Mouse (Mus musculus) small intestine, adult 2 months (tissue): ENCODE results near the gene Cacna1c. TPM values are rescaled to one million over a fixed set of nuclear protein-coding genes. Genes with fewer than 3 reads are reported as not detected.

Source experiments
- H3K27ac ChIP-seq: fragments of 200-500 bp; 2 replicates; pipeline ENCODE4 v1.5.1; 2012; ENCODE audit warnings: low read depth, low read length, control low read depth, inconsistent platforms; ENCODE audit not compliant: insufficient read depth
- H3K27me3 ChIP-seq: fragments of 200-500 bp; 2 replicates; pipeline ENCODE4 v1.6.1; 2012; ENCODE audit warnings: mild to moderate bottlenecking, moderate library complexity, low read length, inconsistent platforms; ENCODE audit not compliant: control insufficient read depth, insufficient read depth
- H3K36me3 ChIP-seq: fragments of 200-500 bp; 2 replicates; pipeline ENCODE4 v1.6.1; 2012; ENCODE audit warnings: mild to moderate bottlenecking, low read length, control low read depth, inconsistent platforms; ENCODE audit not compliant: control insufficient read depth, insufficient read depth
- H3K4me1 ChIP-seq: fragments of 200-500 bp; 2 replicates; pipeline ENCODE4 v1.6.1; 2012; ENCODE audit warnings: low read length, inconsistent platforms, mixed read lengths; ENCODE audit not compliant: control insufficient read depth, insufficient read depth, insufficient read length
- H3K4me3 ChIP-seq: fragments of 200-500 bp; 2 replicates; pipeline ENCODE4 v1.5.1; 2012; ENCODE audit warnings: low read depth, mild to moderate bottlenecking, control low read depth, inconsistent platforms, low read length, moderate library complexity
- CTCF ChIP-seq: fragments of 200-500 bp; IDR thresholded peaks from 2 replicates; pipeline ENCODE4 v1.5.1; 2012; ENCODE audit warnings: low read depth, mild to moderate bottlenecking, control low read depth, inconsistent platforms, low read length, moderate library complexity, mixed read lengths; ENCODE audit not compliant: insufficient replicate concordance, insufficient read length; ENCODE audit errors: extremely low read depth
- POLR2A ChIP-seq: fragments of 200-500 bp; IDR thresholded peaks from 2 replicates; pipeline ENCODE4 v1.6.1; 2012; ENCODE audit warnings: low read depth, mild to moderate bottlenecking, control low read depth, inconsistent platforms, low read length, moderate library complexity
- WGBS: fragments of 180-500 bp; shearing (Covaris S2); methylation state at CpG from one replicate; pipeline ENCODE4 v1.1.7; 2018; 5-methylcytosine and 5-hydroxymethylcytosine counted together
- polyA plus RNA-seq: library from polyadenylated mRNA; depleted of rRNA; stranded (reverse); fragments of >200 nt; gene quantifications from 2 replicates; pipeline ENCODE4 v1.2.3, GENCODE M21; 2012

The Cacna1c gene
- polyA plus RNA-seq, 1 experiment: 2.6 TPM

DNA sequence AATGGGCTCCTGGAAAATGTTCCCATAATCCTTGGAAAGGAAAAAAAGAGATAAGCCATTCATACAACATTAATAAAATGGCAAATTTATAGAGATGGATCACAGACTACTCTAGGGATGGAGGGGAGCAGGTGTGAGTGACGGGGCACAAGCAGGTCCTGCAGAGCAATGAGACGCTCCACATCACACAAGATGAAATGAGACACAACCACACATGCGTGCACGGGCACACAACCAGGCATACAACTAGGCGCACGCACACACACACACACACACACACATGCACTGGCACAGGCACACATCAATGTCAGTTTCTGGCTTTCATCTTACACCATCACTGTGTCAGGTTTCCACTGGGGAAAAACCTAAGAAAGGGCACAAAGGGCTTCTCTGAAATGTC lies 380.0 kb downstream of the Cacna1c start:
- Histone ChIP-seq H3K4me3 (no peak overlapping the region), H3K36me3 (no peaks in the 10 kb centered on the region), H3K27ac (no peak overlapping the region), H3K4me1 (0 out of 2 replicates have a peak, but pooled peaks cover 2% of the 10 kb centered on the region), H3K27me3 (no peaks in the 10 kb centered on the region)
- WGBS: 90% methylated on average over 6 of the region's 6 CpGs
- TF ChIP-seq CTCF (no peak), POLR2A (no peak)

DNA sequence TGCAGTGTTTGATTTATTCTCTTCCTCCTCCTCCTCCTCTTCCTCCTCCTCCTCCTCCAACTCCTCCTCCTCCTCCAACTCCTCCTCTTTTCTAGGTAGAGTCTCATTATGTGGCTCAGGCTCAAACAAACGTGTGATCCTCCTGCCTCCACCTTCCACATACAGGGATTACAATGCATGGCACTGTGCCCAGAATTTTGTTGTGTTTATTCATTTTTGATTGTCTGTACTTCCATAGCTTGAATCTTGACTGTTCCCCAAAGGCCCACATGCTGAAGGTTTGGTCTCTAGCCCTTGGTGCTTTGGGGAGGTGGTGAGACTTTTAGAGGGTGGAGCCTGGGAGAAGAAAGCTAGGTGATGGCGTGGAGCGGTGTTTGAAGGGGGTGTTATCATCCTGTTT lies 383.7 kb downstream of the Cacna1c start:
- H3K27me3 ChIP-seq: no peaks in the 10 kb centered on the region
- H3K4me3 ChIP-seq: no peak overlapping the region
- WGBS: 58% methylated on average over 3 of the region's 3 CpGs
- no peak for TF ChIP-seq CTCF
- TF ChIP-seq POLR2A: no peak
- H3K36me3 ChIP-seq: no peaks in the 10 kb centered on the region
- 0 out of 2 replicates have a peak, but pooled peaks cover 2% of the 10 kb centered on the region for H3K4me1 ChIP-seq
- H3K27ac ChIP-seq: no peak overlapping the region

DNA sequence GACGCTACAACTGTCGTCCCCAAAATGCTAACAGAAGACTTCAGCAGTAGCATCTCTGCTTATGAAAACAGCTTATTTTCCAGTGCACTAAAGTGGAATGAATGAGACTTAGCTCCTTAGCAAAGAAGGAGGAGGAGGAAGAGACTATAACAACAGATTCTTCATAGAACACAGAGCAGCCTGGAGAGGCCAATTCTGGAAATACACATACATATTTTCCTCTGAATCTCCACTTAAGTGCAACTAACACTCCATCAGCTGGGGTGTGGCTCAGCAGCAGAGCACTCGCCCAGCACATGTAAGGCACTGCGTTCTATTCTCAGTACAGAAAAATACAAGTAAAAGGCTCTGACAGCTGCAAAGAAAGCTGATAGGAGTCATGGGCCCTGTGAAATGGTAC lies 384.2 kb downstream of the Cacna1c start:
- Histone ChIP-seq H3K36me3 (no peaks in the 10 kb centered on the region), H3K27me3 (no peaks in the 10 kb centered on the region), H3K4me3 (no peak overlapping the region), H3K4me1 (0 out of 2 replicates have a peak, but pooled peaks cover 2% of the 10 kb centered on the region), H3K27ac (no peak overlapping the region)
- 76% methylated on average over 4 of the region's 4 CpGs for WGBS
- TF ChIP-seq CTCF (no peak), POLR2A (no peak)

DNA sequence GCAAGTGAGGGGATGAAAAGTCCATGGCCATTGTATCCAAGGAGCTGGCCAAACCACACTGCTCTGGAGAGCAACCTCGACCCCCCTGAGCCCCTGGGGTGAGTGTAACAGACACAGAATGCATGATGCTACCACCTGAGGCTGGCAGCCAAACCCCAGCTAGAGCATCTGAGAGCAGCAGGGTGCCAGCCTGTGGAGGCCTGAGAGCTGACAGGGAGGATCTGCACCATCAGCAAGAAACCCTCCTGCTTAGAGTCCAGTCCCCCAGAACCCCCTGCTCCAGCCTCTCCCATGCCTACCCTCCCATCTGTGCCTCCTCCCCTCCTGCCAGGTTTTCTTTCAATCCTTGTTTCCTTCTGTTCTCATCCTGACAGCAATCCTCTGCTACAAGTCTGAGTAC lies 385.4 kb downstream of the Cacna1c start:
- TF ChIP-seq CTCF (no peak), POLR2A (no peak)
- Histone ChIP-seq H3K36me3 (no peaks in the 10 kb centered on the region), H3K4me3 (no peak overlapping the region), H3K4me1 (0 out of 2 replicates have a peak, but pooled peaks cover 2% of the 10 kb centered on the region), H3K27me3 (no peaks in the 10 kb centered on the region), H3K27ac (no peak overlapping the region)
- 11% methylated on average over 1 of the region's 1 CpGs for WGBS

DNA sequence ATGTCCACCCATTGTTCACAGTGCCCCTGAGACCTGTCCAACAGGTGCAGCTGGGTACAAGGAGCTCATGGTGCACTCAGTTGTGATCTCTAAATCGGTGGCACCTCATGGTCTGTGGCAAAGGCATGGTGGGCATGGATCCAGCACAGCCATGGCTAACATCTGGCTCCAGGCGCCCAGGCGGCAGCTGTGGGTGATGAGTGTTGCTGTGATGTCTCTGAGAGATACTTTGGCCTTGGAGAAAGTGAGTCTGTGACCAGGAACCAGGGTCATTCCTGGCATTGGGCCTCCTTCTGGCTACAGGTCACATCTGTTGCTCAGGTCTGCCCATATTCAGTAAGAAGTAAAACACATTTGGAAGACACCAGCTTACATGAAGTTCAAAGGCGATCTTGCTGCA lies 391.1 kb downstream of the Cacna1c start:
- Histone ChIP-seq H3K27me3 (no peaks in the 10 kb centered on the region), H3K4me1 (0 out of 2 replicates have a peak, but pooled peaks cover 2% of the 10 kb centered on the region), H3K27ac (no peak overlapping the region), H3K4me3 (no peak overlapping the region), H3K36me3 (no peaks in the 10 kb centered on the region)
- TF ChIP-seq POLR2A: no peak
- TF ChIP-seq CTCF: no peak
- 78% methylated on average over 4 of the region's 4 CpGs for WGBS

DNA sequence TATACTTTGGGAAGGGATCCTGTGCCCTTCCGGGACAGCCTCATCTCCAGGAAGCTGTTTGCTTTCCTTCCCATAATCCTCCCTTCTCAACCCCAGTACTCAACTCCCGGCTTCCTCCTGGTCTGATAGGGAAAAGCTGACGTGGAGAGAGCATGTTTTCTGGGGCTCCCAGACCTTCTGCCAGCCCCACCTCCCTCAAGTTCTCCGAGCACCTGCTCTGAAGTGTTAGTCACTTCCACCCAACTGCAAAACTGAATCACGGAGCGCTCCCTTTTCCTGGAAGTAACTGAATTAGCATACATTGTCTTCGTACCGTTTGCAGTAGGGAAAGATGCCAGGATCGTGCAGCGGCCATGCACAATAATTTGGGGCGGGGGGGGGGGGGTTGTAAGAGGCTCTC lies 393.9 kb downstream of the Cacna1c start:
- no peak for TF ChIP-seq POLR2A
- no peak for TF ChIP-seq CTCF
- Histone ChIP-seq H3K36me3 (no peaks in the 10 kb centered on the region), H3K27ac (no peak overlapping the region), H3K27me3 (no peaks in the 10 kb centered on the region), H3K4me1 (no peaks in the 10 kb centered on the region), H3K4me3 (no peak overlapping the region)
- 53% methylated on average over 11 of the region's 11 CpGs for WGBS

DNA sequence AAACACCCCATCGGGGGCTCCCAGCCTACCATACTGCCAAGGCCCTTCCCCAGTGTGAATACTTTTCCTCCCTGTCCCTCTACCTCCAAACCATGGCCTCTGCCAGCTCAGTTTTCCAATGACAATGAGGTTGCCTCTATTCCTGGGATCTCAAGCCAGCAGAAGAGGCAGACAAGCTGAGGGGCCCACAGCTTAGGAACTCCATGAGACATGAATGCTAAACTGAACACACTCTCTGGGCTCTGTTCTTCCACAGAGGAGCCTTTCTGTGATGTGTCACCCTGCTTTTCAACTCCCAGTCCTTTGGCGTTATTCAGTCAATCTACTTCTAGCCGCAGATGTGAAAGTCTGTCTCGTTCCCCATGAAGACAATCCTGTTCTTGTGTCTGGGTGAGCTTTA lies 399.8 kb downstream of the Cacna1c start:
- Histone ChIP-seq H3K36me3 (no peaks in the 10 kb centered on the region), H3K27me3 (no peaks in the 10 kb centered on the region), H3K4me3 (no peak overlapping the region), H3K27ac (no peak overlapping the region), H3K4me1 (no peaks in the 10 kb centered on the region; the same call in 1 of the 2 replicates)
- no peak for TF ChIP-seq POLR2A
- no peak for TF ChIP-seq CTCF
- 92% methylated on average over 4 of the region's 4 CpGs for WGBS
